Mouse (Mus musculus) kidney, adult 2 months (tissue): ENCODE data around the gene Itgb7.

Source experiments
- CTCF ChIP-seq: fragments of 200-500 bp; conservative IDR thresholded peaks from 2 replicates; pipeline ENCODE4 v1.5.1; 2011; ENCODE audit warnings: low read depth, mild to moderate bottlenecking, control low read depth, low read length, moderate library complexity, mixed read lengths; ENCODE audit not compliant: insufficient read depth, insufficient read length
- POLR2A ChIP-seq: fragments of 200-500 bp; IDR thresholded peaks from one replicate; pipeline ENCODE4 v1.6.1; 2011; ENCODE audit warnings: low read depth, low read length, control low read depth

DNA sequence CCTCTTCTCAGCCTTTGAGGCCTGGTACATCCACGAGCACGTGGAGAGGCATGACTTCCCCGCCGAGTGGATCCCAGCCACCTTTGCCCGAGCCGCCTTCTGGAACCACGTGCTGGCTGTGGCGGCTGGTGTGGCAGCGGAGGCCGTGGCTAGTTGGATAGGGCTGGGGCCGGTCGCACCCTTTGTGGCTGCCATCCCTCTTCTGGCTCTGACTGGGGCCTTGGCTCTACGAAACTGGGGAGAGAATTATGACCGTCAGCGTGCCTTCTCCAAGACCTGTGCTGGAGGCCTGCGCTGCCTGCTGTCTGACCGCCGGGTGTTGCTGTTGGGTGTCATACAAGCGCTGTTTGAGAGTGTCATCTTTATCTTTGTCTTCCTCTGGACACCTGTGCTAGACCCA is 48.9 kb upstream of the Itgb7 start:
- TF ChIP-seq POLR2A: no peak
- TF ChIP-seq CTCF: no peak
